Mouse (Mus musculus) embryonic facial prominence, embryonic 10.5 days (tissue): Measurements from ENCODE around the gene Gm10337. TPM values are rescaled to one million over a fixed set of nuclear protein-coding genes. Genes with fewer than 3 reads are reported as not detected.

Experiments
- DNase-seq: peaks from one replicate; pipeline ENCODE4 v3.0.0-alpha.2; 2017; ENCODE audit warnings: low spot score
- H3K27ac ChIP-seq: fragments of 300-500 bp; sonication (generic); replicated peaks from 2 replicates; pipeline ENCODE4 v1.5.1; 2016; ENCODE audit warnings: mild to moderate bottlenecking
- H3K27me3 ChIP-seq: fragments of 300-500 bp; sonication (generic); replicated peaks from 2 replicates; pipeline ENCODE4 v1.6.1; 2016; ENCODE audit warnings: low read depth, mild to moderate bottlenecking; ENCODE audit not compliant: poor library complexity, severe bottlenecking
- H3K36me3 ChIP-seq: fragments of 300-500 bp; sonication (generic); replicated peaks from 2 replicates; pipeline ENCODE4 v1.6.1; 2016; ENCODE audit warnings: mild to moderate bottlenecking, moderate library complexity
- H3K4me1 ChIP-seq: fragments of 300-500 bp; sonication (generic); 2 replicates; pipeline ENCODE4 v1.6.1; 2016
- H3K4me3 ChIP-seq: fragments of 300-500 bp; sonication (generic); 2 replicates; pipeline ENCODE4 v1.5.1; 2016; ENCODE audit warnings: mild to moderate bottlenecking, moderate library complexity
- H3K9me3 ChIP-seq: fragments of 300-500 bp; sonication (generic); 2 replicates; pipeline ENCODE4 v1.6.1; 2016; ENCODE audit warnings: mild to moderate bottlenecking
- WGBS: fragments of 180-500 bp; shearing (Covaris S2); methylation state at CpG from one replicate; pipeline ENCODE4 v1.1.7; 2016; 5-methylcytosine and 5-hydroxymethylcytosine counted together
- polyA plus RNA-seq: library from polyadenylated mRNA; unstranded; fragments of >200 nt; fragmentation: Nextera tagmentation; extraction: Ambion mirVana; gene quantifications from 2 replicates; pipeline ENCODE4 v1.2.1, GENCODE M21; 2016

Gm10337 gene
- polyA plus RNA-seq, 1 experiment from 2014 or later = 7.6 TPM

- H3K9me3 ChIP-seq = no peaks in the 10 kb centered on the region
- no peaks in the 10 kb centered on the region for H3K27me3 ChIP-seq
- no peak for DNase-seq
- H3K4me1 ChIP-seq = peaks cover 6% of the 10 kb centered on the region; the same call in 1 of the 2 replicates
- 78% methylated on average over 9 of the region's 9 CpGs for WGBS
- no peak overlapping the region for H3K4me3 ChIP-seq
- peaks cover 96% of the 10 kb centered on the region for H3K36me3 ChIP-seq
- H3K27ac ChIP-seq = no peak overlapping the region
These were observed 1.2 kb upstream of the Gm10337 start for GRCm38 (mm10) chr15:102502254-102502840.

- no peak overlapping the region for H3K4me3 ChIP-seq
- H3K27me3 ChIP-seq = no peaks in the 10 kb centered on the region
- 89% methylated on average over 9 of the region's 9 CpGs for WGBS
- H3K36me3 ChIP-seq = peaks cover 93% of the 10 kb centered on the region
- H3K27ac ChIP-seq = no peak overlapping the region
- H3K4me1 ChIP-seq = peaks cover 6% of the 10 kb centered on the region; the same call in 1 of the 2 replicates
- no peak for DNase-seq
- H3K9me3 ChIP-seq = no peaks in the 10 kb centered on the region
These were observed 631 bp downstream of the Gm10337 start for GRCm38 (mm10) chr15:102503924-102504782.

GRCm38 (mm10) chr15:102505073-102505769, 1.7 kb downstream of the Gm10337 start:
- Histone ChIP-seq H3K9me3 (no peaks in the 10 kb centered on the region), H3K4me1 (peaks cover 15% of the 10 kb centered on the region), H3K27me3 (no peaks in the 10 kb centered on the region), H3K27ac (no peak overlapping the region), H3K4me3 (no peak overlapping the region), H3K36me3 (peaks cover 83% of the 10 kb centered on the region)
- no peak for DNase-seq
- WGBS = 79% methylated on average over 12 of the region's 12 CpGs

- 92% methylated on average over 9 of the region's 9 CpGs for WGBS
- Histone ChIP-seq H3K4me1 (peaks cover 22% of the 10 kb centered on the region), H3K9me3 (no peaks in the 10 kb centered on the region), H3K4me3 (no peak overlapping the region), H3K27me3 (no peaks in the 10 kb centered on the region), H3K36me3 (peaks cover 76% of the 10 kb centered on the region), H3K27ac (no peak overlapping the region)
- DNase-seq = no peak
These were observed 2.4 kb downstream of the Gm10337 start for GRCm38 (mm10) chr15:102505770-102506463.

GRCm38 (mm10) chr15:102506464-102506830, 2.9 kb downstream of the Gm10337 start:
- Histone ChIP-seq H3K4me1 (peaks cover 28% of the 10 kb centered on the region), H3K4me3 (no peak overlapping the region), H3K27ac (no peak overlapping the region), H3K36me3 (peaks cover 70% of the 10 kb centered on the region), H3K27me3 (no peaks in the 10 kb centered on the region), H3K9me3 (no peaks in the 10 kb centered on the region)
- no peak for DNase-seq
- WGBS = 69% methylated on average over 2 of the region's 2 CpGs

- no peaks in the 10 kb centered on the region for H3K27me3 ChIP-seq
- no peaks in the 10 kb centered on the region for H3K9me3 ChIP-seq
- H3K27ac ChIP-seq = no peak overlapping the region
- H3K4me3 ChIP-seq = no peak overlapping the region
- peaks cover 66% of the 10 kb centered on the region for H3K36me3 ChIP-seq
- H3K4me1 ChIP-seq = peaks cover 32% of the 10 kb centered on the region
- 92% methylated on average over 1 of the region's 1 CpGs for WGBS
- DNase-seq = no peak
These were observed 3.3 kb downstream of the Gm10337 start for GRCm38 (mm10) chr15:102506864-102507263.

- H3K4me3 ChIP-seq = no peak overlapping the region
- H3K27ac ChIP-seq = no peak overlapping the region
- H3K9me3 ChIP-seq = no peaks in the 10 kb centered on the region
- no peak for DNase-seq
- no peaks in the 10 kb centered on the region for H3K27me3 ChIP-seq
- peaks cover 59% of the 10 kb centered on the region for H3K36me3 ChIP-seq
- peaks cover 39% of the 10 kb centered on the region for H3K4me1 ChIP-seq
These were observed 4.0 kb downstream of the Gm10337 start for GRCm38 (mm10) chr15:102507561-102507960.

GRCm38 (mm10) chr15:102508336-102508735, 4.8 kb downstream of the Gm10337 start:
- Histone ChIP-seq H3K4me3 (no peak overlapping the region), H3K27me3 (no peaks in the 10 kb centered on the region), H3K9me3 (no peaks in the 10 kb centered on the region), H3K27ac (no peak overlapping the region), H3K36me3 (peaks cover 52% of the 10 kb centered on the region), H3K4me1 (peaks cover 45% of the 10 kb centered on the region)
- 90% methylated on average over 3 of the region's 3 CpGs for WGBS
- no peak for DNase-seq

- Histone ChIP-seq H3K27me3 (no peaks in the 10 kb centered on the region), H3K4me3 (peak overlapping the region; percentile 73), H3K36me3 (peaks cover 34% of the 10 kb centered on the region), H3K27ac (peak overlapping the region; percentile 88), H3K4me1 (peaks cover 44% of the 10 kb centered on the region), H3K9me3 (no peaks in the 10 kb centered on the region)
- 6% methylated on average over 9 of the region's 9 CpGs for WGBS
- DNase-seq = no peak
These were observed 6.6 kb downstream of the Gm10337 start for GRCm38 (mm10) chr15:102510110-102510509.

- 4% methylated on average over 34 of the region's 34 CpGs for WGBS
- Histone ChIP-seq H3K27me3 (no peaks in the 10 kb centered on the region), H3K4me3 (peak overlapping the region; percentile 73), H3K27ac (peak overlapping the region; percentile 88), H3K4me1 (peaks cover 49% of the 10 kb centered on the region), H3K9me3 (no peaks in the 10 kb centered on the region), H3K36me3 (peaks cover 28% of the 10 kb centered on the region)
- peak; percentile 99 for DNase-seq
These were observed 7.2 kb downstream of the Gm10337 start for GRCm38 (mm10) chr15:102510590-102511284.

- Histone ChIP-seq H3K4me1 (peaks cover 52% of the 10 kb centered on the region), H3K27me3 (no peaks in the 10 kb centered on the region), H3K36me3 (peaks cover 22% of the 10 kb centered on the region), H3K27ac (peak overlapping the region; percentile 88), H3K4me3 (peak overlapping the region; percentile 73), H3K9me3 (no peaks in the 10 kb centered on the region)
- WGBS = 3% methylated on average over 6 of the region's 6 CpGs
- DNase-seq = peak; percentile 69
These were observed 7.8 kb downstream of the Gm10337 start for GRCm38 (mm10) chr15:102511285-102511833.
